Comparison of ENCODE assay signal across 8 mouse cellular contexts in the genomic region with DNA sequence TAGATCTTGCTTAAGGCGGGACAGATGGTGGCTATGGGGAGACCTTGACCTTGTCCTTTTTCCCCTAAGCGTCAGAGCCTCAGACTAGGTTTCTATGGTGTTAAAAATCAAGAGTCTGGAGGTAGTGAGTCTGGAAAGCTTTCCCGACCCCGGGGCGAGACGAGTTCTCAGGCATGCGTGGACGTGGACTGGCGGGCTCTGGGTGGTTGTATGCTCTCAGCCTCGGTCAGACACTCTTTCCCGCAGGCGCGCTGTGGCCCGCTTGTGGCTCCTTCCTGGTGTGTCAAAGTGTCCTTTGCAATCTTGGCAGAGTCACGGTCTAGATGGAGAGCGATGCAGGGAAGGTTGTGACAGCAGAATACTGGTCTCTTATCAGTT. TPM values are rescaled to one million over a fixed set of nuclear protein-coding genes. Genes with fewer than 3 reads are reported as not detected.
DNase-seq lines count a peak whose midpoint lies in the region; ATAC-seq lines count a peak whose summit lies in the region.

No protein-coding gene starts in this region.

- no peaks in the 10 kb centered on the region for H3K9me3 ChIP-seq in heart, embryonic 15.5 days (replicated peaks)
- no peaks in the 10 kb centered on the region for H3K9me3 ChIP-seq in neural tube, embryonic 13.5 days

- 4% methylated on average over 16 of the region's 16 CpGs for WGBS in heart, embryonic 15.5 days
- 2% methylated on average over 16 of the region's 16 CpGs for WGBS in neural tube, embryonic 13.5 days

- no peaks in the 10 kb centered on the region for H3K36me3 ChIP-seq in heart, embryonic 15.5 days
- no peaks in the 10 kb centered on the region for H3K36me3 ChIP-seq in neural tube, embryonic 13.5 days

- DNase-seq in adrenal gland, postnatal 10 days, result peak; percentile 59
- peak; percentile 32 to 35 for DNase-seq in cerebellum, postnatal 10 days
- peak; percentile 52 for DNase-seq in kidney, postnatal 10 days
- DNase-seq in left cerebral cortex, postnatal 4 days, result no peak
- no peak for DNase-seq in urinary bladder, adult 2 months (ENCODE audit: low spot score)
- DNase-seq in gastrocnemius, postnatal 10 days, result no peak

- H3K4me2 ChIP-seq in heart, embryonic 15.5 days, result peak overlapping the region; percentile 88
- H3K4me2 ChIP-seq in neural tube, embryonic 13.5 days, result peak overlapping the region; percentile 82

- peak overlapping the region; percentile 66 for H3K4me3 ChIP-seq in heart, embryonic 15.5 days
- H3K4me3 ChIP-seq in neural tube, embryonic 13.5 days, result peak overlapping the region; percentile 45

- intact Hi-C loops in left cerebral cortex, postnatal 4 days (cut with DNase I), result no loop called here

- ATAC-seq in heart, embryonic 15.5 days (replicated peaks; ENCODE audit: insufficient number of reproducible peaks, insufficient read depth, low FRiP score, low read depth), result 0 out of 2 replicates have a peak, but pooled peaks have one; percentile 24
- no peak for ATAC-seq in neural tube, embryonic 13.5 days (ENCODE audit: low read depth)

- peaks cover 46% of the 10 kb centered on the region for H3K27me3 ChIP-seq in heart, embryonic 15.5 days
- peaks cover 75% of the 10 kb centered on the region for H3K27me3 ChIP-seq in neural tube, embryonic 13.5 days

- H3K27ac ChIP-seq in heart, embryonic 15.5 days, result peak overlapping the region; percentile 77
- H3K27ac ChIP-seq in neural tube, embryonic 13.5 days (replicated peaks), result no peak overlapping the region

- H3K9ac ChIP-seq in heart, embryonic 15.5 days, result peak overlapping the region; percentile 58
- H3K9ac ChIP-seq in neural tube, embryonic 13.5 days, result peak overlapping the region; percentile 63; the same call in 1 of the 2 replicates

- H3K4me1 ChIP-seq in heart, embryonic 15.5 days (replicated peaks), result peaks cover 47% of the 10 kb centered on the region
- peaks cover 54% of the 10 kb centered on the region for H3K4me1 ChIP-seq in neural tube, embryonic 13.5 days (replicated peaks)

RNA-seq across cellular contexts. Expression of gene Esrrg, which starts 1.3 kb away (rescaled TPM):
- total RNA-seq in adrenal gland, postnatal 10 days (2021), result 10 to 100 TPM; 18.8 to 28.7 TPM
- polyA plus RNA-seq in heart, embryonic 15.5 days (2015; fragmentation: Nextera tagmentation; extraction: Ambion mirVana), result 20.0 and 23.2 TPM in 2 replicates
- polyA plus RNA-seq in neural tube, embryonic 13.5 days (2015; fragmentation: Nextera tagmentation; extraction: Ambion mirVana), result 28.9 and 29.7 TPM in 2 replicates
- total RNA-seq in left cerebral cortex, postnatal 4 days (2021), result 10 to 100 TPM; 15.7 to 19.6 TPM
- 0.43 and 0.53 TPM in 2 replicates for polyA plus RNA-seq in urinary bladder, adult 2 months (2012; rRNA removed)
- total RNA-seq in gastrocnemius, postnatal 10 days (2021), result 10 to 100 TPM; 10.6 to 11.3 TPM

Comparison
In these comparisons a context has a peak if more than half of its experiments do, and no peak if none do; other contexts are left out.
1. DNase-seq: peak in adrenal gland, postnatal 10 days (single experiment), cerebellum, postnatal 10 days (2 of 2) and kidney, postnatal 10 days (single experiment); none in left cerebral cortex, postnatal 4 days (single experiment), urinary bladder, adult 2 months (single experiment) and gastrocnemius, postnatal 10 days (single experiment).